In genomic region chr3:99253092-99253488, GRCm38 (mm10) we compare ENCODE assay signal across 10 mouse cellular contexts. TPM values are rescaled to one million over a fixed set of nuclear protein-coding genes. Genes with fewer than 3 reads are reported as not detected.
A peak's percentile ranks its signal among the peaks of the same experiment; 100 is the strongest.
DNase-seq lines count a peak whose midpoint lies in the region; ATAC-seq lines count a peak whose summit lies in the region.
"Had no signal": no experiment of that assay in that cellular context is flagged by ENCODE, and none has a peak within 500 bp of the region (broad histone marks: within the 10 kb centered on the region; RNA-seq: fewer than 3 reads in every experiment).

No protein-coding gene starts in this region.

- no peak for DNase-seq in heart, adult 9 months (ENCODE audit: low spot score in 2 of 2)
- peak; percentile 92 for DNase-seq in adipocyte (ENCODE audit: low spot score)
- peak; percentile 64 to 72 for DNase-seq in gastrocnemius, postnatal 36 days
- no peak for DNase-seq in thymus, postnatal 36 days
- no peak for DNase-seq in testis, postnatal 14 days (ENCODE audit: low spot score)
- no peak for DNase-seq in thymus, postnatal 25 days

- intact Hi-C loops in gastrocnemius, postnatal 36 days (cut with DNase I): loop anchor here (5.0 kb wide), 2 partner anchors 44 to 684 kb away; no protein-coding TSS in a partner anchor

- no peak overlapping the region for H3K27ac ChIP-seq in heart, embryonic 13.5 days (replicated peaks)
- no peak overlapping the region for H3K27ac ChIP-seq in midbrain, embryonic 13.5 days

- peak overlapping the region; percentile 49 for H3K4me3 ChIP-seq in heart, embryonic 13.5 days
- peak overlapping the region; percentile 37; the same call in 1 of the 2 replicates for H3K4me3 ChIP-seq in midbrain, embryonic 13.5 days (replicated peaks)

- no peak for ATAC-seq in heart, embryonic 13.5 days (ENCODE audit: extremely low read depth, insufficient number of reproducible peaks, low FRiP score, low TSS enrichment)
- ATAC-seq in midbrain, embryonic 13.5 days: peak; percentile 52

- no peak overlapping the region for H3K9ac ChIP-seq in heart, embryonic 13.5 days
- no peak overlapping the region for H3K9ac ChIP-seq in midbrain, embryonic 13.5 days (replicated peaks)

- no peaks in the 10 kb centered on the region for H3K9me3 ChIP-seq in heart, embryonic 13.5 days
- no peaks in the 10 kb centered on the region for H3K9me3 ChIP-seq in midbrain, embryonic 13.5 days

- no peaks in the 10 kb centered on the region for H3K36me3 ChIP-seq in heart, embryonic 13.5 days
- H3K36me3 ChIP-seq in midbrain, embryonic 13.5 days: no peaks in the 10 kb centered on the region
- H3K36me3 ChIP-seq: G1E had no signal

- H3K27me3 ChIP-seq in heart, embryonic 13.5 days (replicated peaks): peaks cover 99% of the 10 kb centered on the region
- H3K27me3 ChIP-seq in midbrain, embryonic 13.5 days: peaks cover 100% of the 10 kb centered on the region

- peaks cover 28% of the 10 kb centered on the region for H3K4me1 ChIP-seq in heart, embryonic 13.5 days
- H3K4me1 ChIP-seq in midbrain, embryonic 13.5 days (replicated peaks): peaks cover 12% of the 10 kb centered on the region

- peak overlapping the region; percentile 71 for H3K4me2 ChIP-seq in heart, embryonic 13.5 days
- H3K4me2 ChIP-seq in midbrain, embryonic 13.5 days (replicated peaks): peak overlapping the region; percentile 58

- 0% methylated on average over 12 of the region's 12 CpGs for WGBS in heart, embryonic 13.5 days
- 1% methylated on average over 12 of the region's 12 CpGs for WGBS in midbrain, embryonic 13.5 days

RNA-seq across cellular contexts. Expression of gene Tbx15, which starts 12.9 kb away (rescaled TPM):
- polyA plus RNA-seq in heart, embryonic 13.5 days (2015; fragmentation: Nextera tagmentation; extraction: Ambion mirVana): 0.09 and 0.14 TPM in 2 replicates
- total RNA-seq in gastrocnemius, postnatal 36 days (2021): 100 to 1,000 TPM; 117 to 119 TPM
- polyA plus RNA-seq in midbrain, embryonic 13.5 days (2015; fragmentation: Nextera tagmentation; extraction: Ambion mirVana): 0.35 and 0.39 TPM in 2 replicates
- polyA plus RNA-seq: G1E; small intestine, adult 2 months had no signal

Comparison
In these comparisons a context has a peak if more than half of its experiments do, and no peak if none do; other contexts are left out.
1. DNase-seq: peak in adipocyte (single experiment) and gastrocnemius, postnatal 36 days (2 of 2); none in heart, adult 9 months (0 of 2), thymus, postnatal 36 days (0 of 2), testis, postnatal 14 days (single experiment) and thymus, postnatal 25 days (single experiment).